Mouse (Mus musculus): ENCODE results near the gene Palm. TPM values are rescaled to one million over a fixed set of nuclear protein-coding genes. Genes with fewer than 3 reads are reported as not detected.

Palm gene
- polyA plus RNA-seq, 1 experiment from 2014 or later, result 132 TPM

GRCm38 (mm10) chr10:79788386-79789158 lies 4.8 kb upstream of the Palm start:
- no peak for ATAC-seq (ENCODE audit: insufficient number of reproducible peaks, insufficient read depth, low FRiP score, low TSS enrichment)
- Histone ChIP-seq H3K9ac (no peak overlapping the region), H3K4me3 (no peak overlapping the region), H3K27ac (no peak overlapping the region), H3K27me3 (no peaks in the 10 kb centered on the region), H3K4me1 (no peaks in the 10 kb centered on the region), H3K4me2 (replicated peaks) (no peak overlapping the region), H3K9me3 (no peaks in the 10 kb centered on the region), H3K36me3 (no peaks in the 10 kb centered on the region)
- 33% methylated on average over 7 of the region's 7 CpGs for WGBS

GRCm38 (mm10) chr10:79789581-79789980 lies 3.8 kb upstream of the Palm start:
- H3K27ac ChIP-seq, result no peak overlapping the region
- no peak for ATAC-seq (ENCODE audit: insufficient number of reproducible peaks, insufficient read depth, low FRiP score, low TSS enrichment)
- no peaks in the 10 kb centered on the region for H3K9me3 ChIP-seq
- H3K9ac ChIP-seq, result no peak overlapping the region
- H3K4me3 ChIP-seq, result no peak overlapping the region
- H3K27me3 ChIP-seq, result no peaks in the 10 kb centered on the region
- 59% methylated on average over 2 of the region's 2 CpGs for WGBS
- H3K4me1 ChIP-seq, result peaks cover 4% of the 10 kb centered on the region
- H3K4me2 ChIP-seq (replicated peaks), result no peak overlapping the region
- no peaks in the 10 kb centered on the region for H3K36me3 ChIP-seq

- peaks cover 10% of the 10 kb centered on the region for H3K4me1 ChIP-seq
- no peak within 1 kb of the TSS for H3K9ac ChIP-seq
- no peaks in the 10 kb centered on the region for H3K9me3 ChIP-seq
- no peak for ATAC-seq (ENCODE audit: insufficient number of reproducible peaks, insufficient read depth, low FRiP score, low TSS enrichment)
- H3K4me2 ChIP-seq (replicated peaks), result no peak within 1 kb of the TSS
- H3K27me3 ChIP-seq, result no peaks in the 10 kb centered on the region
- 0 out of 2 replicates have a peak, but pooled peaks cover 2% of the 10 kb centered on the region for H3K36me3 ChIP-seq
- H3K4me3 ChIP-seq, result no peak within 1 kb of the TSS
- 87% methylated on average over 4 of the region's 4 CpGs for WGBS
- H3K27ac ChIP-seq, result no peak within 1 kb of the TSS
Measured at GRCm38 (mm10) chr10:79790861-79791260, 2.5 kb upstream of the Palm start, which contains the start of gene Prss57. Prss57 (minus strand) TSS chr10:79790961.

- Histone ChIP-seq H3K4me2 (replicated peaks) (0 out of 2 replicates have a peak overlapping the region, but pooled peaks have one; percentile 81), H3K36me3 (0 out of 2 replicates have a peak, but pooled peaks cover 2% of the 10 kb centered on the region), H3K27me3 (no peaks in the 10 kb centered on the region), H3K9ac (0 out of 2 replicates have a peak overlapping the region, but pooled peaks have one; percentile 84), H3K4me3 (no peak overlapping the region), H3K27ac (no peak overlapping the region), H3K4me1 (peaks cover 14% of the 10 kb centered on the region), H3K9me3 (no peaks in the 10 kb centered on the region)
- no peak for ATAC-seq (ENCODE audit: insufficient number of reproducible peaks, insufficient read depth, low FRiP score, low TSS enrichment)
- WGBS, result 82% methylated on average over 5 of the region's 5 CpGs
Measured at GRCm38 (mm10) chr10:79792339-79793040, 882 bp upstream of the Palm start.

- ATAC-seq (ENCODE audit: insufficient number of reproducible peaks, insufficient read depth, low FRiP score, low TSS enrichment), result peak; percentile 32
- Histone ChIP-seq H3K27ac (peak overlapping the region; percentile 87), H3K4me3 (peak overlapping the region; percentile 75), H3K36me3 (0 out of 2 replicates have a peak, but pooled peaks cover 2% of the 10 kb centered on the region), H3K9me3 (no peaks in the 10 kb centered on the region), H3K4me2 (replicated peaks) (peak overlapping the region; percentile 81), H3K9ac (peak overlapping the region; percentile 84), H3K27me3 (no peaks in the 10 kb centered on the region), H3K4me1 (peaks cover 14% of the 10 kb centered on the region)
- under 1% methylated on average over 34 of the region's 38 CpGs for WGBS
Measured at GRCm38 (mm10) chr10:79793738-79794490, 542 bp downstream of the Palm start.

GRCm38 (mm10) chr10:79794491-79794931 lies 1.1 kb downstream of the Palm start:
- WGBS, result 7% methylated on average over 10 of the region's 10 CpGs
- Histone ChIP-seq H3K27me3 (no peaks in the 10 kb centered on the region), H3K4me3 (peak overlapping the region; percentile 75), H3K9me3 (no peaks in the 10 kb centered on the region), H3K27ac (peak overlapping the region; percentile 87), H3K4me2 (replicated peaks) (peak overlapping the region; percentile 81), H3K4me1 (peaks cover 14% of the 10 kb centered on the region), H3K36me3 (0 out of 2 replicates have a peak, but pooled peaks cover 2% of the 10 kb centered on the region), H3K9ac (peak overlapping the region; percentile 84)
- peak; percentile 16; the same call in 1 of the 2 replicates for ATAC-seq (ENCODE audit: insufficient number of reproducible peaks, insufficient read depth, low FRiP score, low TSS enrichment)

- H3K4me1 ChIP-seq, result peaks cover 14% of the 10 kb centered on the region
- H3K9ac ChIP-seq, result no peak overlapping the region
- no peak overlapping the region for H3K4me2 ChIP-seq (replicated peaks)
- ATAC-seq (ENCODE audit: insufficient number of reproducible peaks, insufficient read depth, low FRiP score, low TSS enrichment), result no peak
- 98% methylated on average over 3 of the region's 3 CpGs for WGBS
- no peaks in the 10 kb centered on the region for H3K9me3 ChIP-seq
- no peak overlapping the region for H3K4me3 ChIP-seq
- 0 out of 2 replicates have a peak, but pooled peaks cover 5% of the 10 kb centered on the region for H3K36me3 ChIP-seq
- no peaks in the 10 kb centered on the region for H3K27me3 ChIP-seq
- no peak overlapping the region for H3K27ac ChIP-seq
Measured at GRCm38 (mm10) chr10:79795905-79796304, 2.5 kb downstream of the Palm start.

GRCm38 (mm10) chr10:79797326-79797725 lies 4.0 kb downstream of the Palm start:
- WGBS, result 41% methylated on average over 15 of the region's 15 CpGs
- Histone ChIP-seq H3K36me3 (0 out of 2 replicates have a peak, but pooled peaks cover 5% of the 10 kb centered on the region), H3K9me3 (no peaks in the 10 kb centered on the region), H3K9ac (no peak overlapping the region), H3K27ac (no peak overlapping the region), H3K4me2 (replicated peaks) (no peak overlapping the region), H3K4me1 (peaks cover 23% of the 10 kb centered on the region), H3K27me3 (no peaks in the 10 kb centered on the region), H3K4me3 (no peak overlapping the region)
- ATAC-seq (ENCODE audit: insufficient number of reproducible peaks, insufficient read depth, low FRiP score, low TSS enrichment), result no peak

GRCm38 (mm10) chr10:79798289-79798928 lies 5.0 kb downstream of the Palm start:
- H3K27me3 ChIP-seq, result no peaks in the 10 kb centered on the region
- no peak overlapping the region for H3K4me2 ChIP-seq (replicated peaks)
- no peak overlapping the region for H3K9ac ChIP-seq
- peaks cover 34% of the 10 kb centered on the region for H3K4me1 ChIP-seq
- no peak overlapping the region for H3K4me3 ChIP-seq
- 93% methylated on average over 12 of the region's 12 CpGs for WGBS
- H3K27ac ChIP-seq, result no peak overlapping the region
- no peaks in the 10 kb centered on the region for H3K9me3 ChIP-seq
- ATAC-seq (ENCODE audit: insufficient number of reproducible peaks, insufficient read depth, low FRiP score, low TSS enrichment), result no peak
- H3K36me3 ChIP-seq, result 0 out of 2 replicates have a peak, but pooled peaks cover 5% of the 10 kb centered on the region

- H3K27ac ChIP-seq, result no peak overlapping the region
Measured at GRCm38 (mm10) chr10:79800508-79800907, 7.1 kb downstream of the Palm start.

GRCm38 (mm10) chr10:79801837-79802236 lies 8.5 kb downstream of the Palm start:
- WGBS, result 28% methylated on average over 3 of the region's 3 CpGs
- Histone ChIP-seq H3K4me3 (no peak overlapping the region), H3K36me3 (0 out of 2 replicates have a peak, but pooled peaks cover 3% of the 10 kb centered on the region), H3K27ac (peak overlapping the region; percentile 76), H3K9ac (0 out of 2 replicates have a peak overlapping the region, but pooled peaks have one; percentile 35), H3K9me3 (no peaks in the 10 kb centered on the region), H3K4me2 (replicated peaks) (no peak overlapping the region), H3K27me3 (no peaks in the 10 kb centered on the region), H3K4me1 (peaks cover 40% of the 10 kb centered on the region)
- no peak for ATAC-seq (ENCODE audit: insufficient number of reproducible peaks, insufficient read depth, low FRiP score, low TSS enrichment)

More at GRCm38 (mm10) chr10:79800508-79800907, 7.1 kb downstream of the Palm start:
- no peak overlapping the region for H3K4me3 ChIP-seq
- no peak overlapping the region for H3K4me2 ChIP-seq (replicated peaks)
- no peak overlapping the region for H3K9ac ChIP-seq
- 0 out of 2 replicates have a peak, but pooled peaks cover 5% of the 10 kb centered on the region for H3K36me3 ChIP-seq
- H3K4me1 ChIP-seq, result peaks cover 38% of the 10 kb centered on the region
- no peaks in the 10 kb centered on the region for H3K9me3 ChIP-seq
- H3K27me3 ChIP-seq, result no peaks in the 10 kb centered on the region
- ATAC-seq (ENCODE audit: insufficient number of reproducible peaks, insufficient read depth, low FRiP score, low TSS enrichment), result no peak
- 79% methylated on average over 11 of the region's 11 CpGs for WGBS
